Mouse (Mus musculus) heart, embryonic 15.5 days (tissue): ENCODE results near the gene Tubb3. TPM values are rescaled to one million over a fixed set of nuclear protein-coding genes. Genes with fewer than 3 reads are reported as not detected.
"Not testable (repeated sequence)": the region's sequence is repeated elsewhere in the genome, so short reads cannot be mapped to it uniquely, and the experiment has no call there.

Experiments used
- ATAC-seq: fragments of 200-750 bp; cut with Nextera tagmentation; replicated peaks from 2 replicates; pipeline ENCODE4 v1.8.0; 2017; ENCODE audit warnings: low read depth, moderate TSS enrichment; ENCODE audit not compliant: insufficient number of reproducible peaks, insufficient read depth, low FRiP score
- H3K27ac ChIP-seq: fragments of 300-500 bp; sonication (generic); 2 replicates; pipeline ENCODE4 v1.5.1; 2015; ENCODE audit warnings: mild to moderate bottlenecking, inconsistent platforms
- H3K27me3 ChIP-seq: fragments of 300-500 bp; sonication (generic); 2 replicates; pipeline ENCODE4 v1.6.1; 2015; ENCODE audit warnings: inconsistent platforms
- H3K36me3 ChIP-seq: fragments of 300-500 bp; sonication (generic); 2 replicates; pipeline ENCODE4 v1.6.1; 2015; ENCODE audit warnings: mild to moderate bottlenecking, inconsistent platforms
- H3K4me1 ChIP-seq: fragments of 300-500 bp; sonication (generic); replicated peaks from 2 replicates; pipeline ENCODE4 v1.6.1; 2015; ENCODE audit warnings: inconsistent platforms
- H3K4me2 ChIP-seq: fragments of 300-500 bp; sonication (generic); 2 replicates; pipeline ENCODE4 v1.6.1; 2015; ENCODE audit warnings: inconsistent platforms, mild to moderate bottlenecking, moderate library complexity
- H3K4me3 ChIP-seq: fragments of 300-500 bp; sonication (generic); 2 replicates; pipeline ENCODE4 v1.5.1; 2015; ENCODE audit warnings: mild to moderate bottlenecking, inconsistent platforms
- H3K9ac ChIP-seq: fragments of 300-500 bp; sonication (generic); 2 replicates; pipeline ENCODE4 v1.6.1; 2015; ENCODE audit warnings: mild to moderate bottlenecking, inconsistent platforms
- H3K9me3 ChIP-seq: fragments of 300-500 bp; sonication (generic); replicated peaks from 2 replicates; pipeline ENCODE4 v1.6.1; 2016; ENCODE audit warnings: inconsistent platforms
- WGBS: fragments of 180-500 bp; shearing (Covaris S2); methylation state at CpG from one replicate; pipeline ENCODE4 v1.1.7; 2015; ENCODE audit warnings: mixed read lengths; 5-methylcytosine and 5-hydroxymethylcytosine counted together
- polyA plus RNA-seq: library from polyadenylated mRNA; unstranded; fragments of >200 nt; fragmentation: Nextera tagmentation; extraction: Ambion mirVana; gene quantifications from 2 replicates; pipeline ENCODE4 v1.2.1, GENCODE M21; 2015

Gene Tubb3
- polyA plus RNA-seq, 1 experiment from 2014 or later = 2.1 TPM

DNA sequence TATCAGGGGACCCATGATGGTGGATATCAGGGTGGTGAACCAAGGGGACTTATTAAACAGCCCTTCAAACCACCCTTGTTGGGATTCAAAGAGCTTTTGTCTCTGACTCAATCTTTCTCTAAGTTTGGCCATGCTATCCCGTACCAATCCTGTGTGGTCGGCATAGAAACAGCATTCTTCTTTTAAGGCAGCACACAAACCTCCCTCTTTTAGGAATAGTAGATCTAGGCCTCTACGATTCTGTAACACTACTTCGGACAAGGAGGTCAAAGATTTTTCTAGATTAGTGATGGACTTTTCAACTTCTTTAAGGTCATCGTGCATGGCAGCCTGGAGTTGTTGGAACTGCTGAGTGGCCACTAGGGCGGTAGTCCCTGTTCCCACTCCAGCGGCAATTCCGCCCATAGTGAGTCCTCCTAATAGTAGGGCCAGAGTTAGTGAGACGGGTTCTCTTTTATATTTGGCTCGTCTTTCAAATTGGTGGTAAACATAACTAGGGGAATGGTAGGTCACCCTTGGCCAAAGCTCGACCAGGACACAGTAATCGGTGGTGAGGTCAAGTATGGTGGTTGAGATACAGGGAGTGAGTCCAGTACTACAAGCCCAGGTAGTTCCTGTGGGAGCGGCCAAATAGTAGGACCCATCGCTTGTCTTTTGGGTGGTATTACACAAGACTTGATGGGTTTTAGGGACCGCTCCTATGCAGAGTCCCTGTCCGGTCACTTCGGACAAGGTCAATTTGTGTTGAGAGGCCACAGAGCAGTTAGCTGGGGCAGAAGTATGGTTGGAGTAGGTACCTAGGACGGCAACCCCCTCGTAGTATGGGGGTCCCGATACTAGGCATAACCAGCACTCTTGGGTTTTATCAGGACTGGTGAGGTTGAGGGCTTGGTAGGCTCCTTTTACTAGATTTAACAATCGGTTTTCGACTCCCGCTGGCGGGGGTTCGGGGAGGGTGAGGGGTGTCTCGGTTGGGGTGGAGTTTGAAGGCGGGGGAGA lies 15.6 kb downstream of the Tubb3 start:
- Histone ChIP-seq H3K27me3 (no peaks in the 10 kb centered on the region; the same call in 1 of the 2 replicates), H3K9me3 (peaks cover 25% of the 10 kb centered on the region), H3K4me1 (peaks cover 4% of the 10 kb centered on the region; the same call in 1 of the 2 replicates), H3K36me3 (no peaks in the 10 kb centered on the region), H3K9ac (no peak overlapping the region), H3K4me2 (no peak overlapping the region), H3K27ac (no peak overlapping the region), H3K4me3 (no peak overlapping the region)
- 93% methylated on average over 27 of the region's 27 CpGs for WGBS
- ATAC-seq = no peak

GRCm38 (mm10) chr8:123427639-123428275 lies 16.5 kb downstream of the Tubb3 start:
- ATAC-seq = no peak
- peaks cover 25% of the 10 kb centered on the region for H3K9me3 ChIP-seq
- H3K4me2 ChIP-seq = no peak overlapping the region
- WGBS = 94% methylated on average over 24 of the region's 24 CpGs
- H3K4me1 ChIP-seq = no peaks in the 10 kb centered on the region
- no peak overlapping the region for H3K4me3 ChIP-seq
- no peak overlapping the region for H3K27ac ChIP-seq
- no peak overlapping the region for H3K9ac ChIP-seq
- no peaks in the 10 kb centered on the region; the same call in 1 of the 2 replicates for H3K27me3 ChIP-seq
- H3K36me3 ChIP-seq = no peaks in the 10 kb centered on the region

- no peaks in the 10 kb centered on the region for H3K4me1 ChIP-seq
- no peaks in the 10 kb centered on the region for H3K36me3 ChIP-seq
- WGBS = 94% methylated on average over 29 of the region's 29 CpGs
- H3K4me2 ChIP-seq = no peak overlapping the region
- no peak overlapping the region for H3K9ac ChIP-seq
- no peak for ATAC-seq
- H3K27me3 ChIP-seq = no peaks in the 10 kb centered on the region; the same call in 1 of the 2 replicates
- H3K9me3 ChIP-seq = peaks cover 25% of the 10 kb centered on the region
- H3K4me3 ChIP-seq = no peak overlapping the region
- no peak overlapping the region for H3K27ac ChIP-seq
These were observed 17.2 kb downstream of the Tubb3 start for GRCm38 (mm10) chr8:123428343-123428893.

DNA sequence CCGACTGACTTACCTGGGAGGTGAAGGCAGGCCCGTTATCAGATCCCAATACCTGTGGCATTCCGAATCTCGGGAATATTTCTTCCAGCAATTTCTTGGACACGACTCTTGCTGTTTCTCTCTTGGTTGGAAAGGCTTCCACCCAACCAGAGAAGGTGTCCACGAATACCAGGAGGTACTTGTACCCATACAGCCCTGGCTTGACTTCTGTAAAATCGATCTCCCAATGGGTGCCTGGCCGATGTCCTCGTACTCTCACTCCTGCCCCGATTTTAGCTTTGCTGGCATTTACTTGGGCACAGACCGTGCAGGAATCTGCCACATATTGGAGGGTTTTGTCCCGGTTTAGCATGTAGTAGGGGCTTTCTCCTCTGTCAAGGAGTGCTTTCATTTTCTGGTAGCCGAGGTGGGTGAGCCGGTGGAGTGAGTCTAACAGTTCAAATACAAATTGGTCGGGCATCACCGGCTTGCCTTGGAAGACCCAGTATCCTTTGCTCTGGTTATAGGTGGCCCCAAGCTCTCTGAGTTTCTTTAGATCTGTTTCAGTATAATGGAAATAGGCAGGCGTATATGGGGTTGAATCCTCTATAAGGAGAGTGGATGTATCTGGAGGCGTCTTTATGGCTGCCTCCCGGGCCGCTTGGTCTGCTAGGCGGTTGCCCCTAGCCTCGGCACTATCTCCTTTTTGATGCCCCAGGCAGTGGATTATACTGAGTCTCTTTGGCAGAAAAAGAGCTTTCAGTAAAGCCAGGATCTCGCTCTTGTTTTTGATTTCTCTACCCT lies 17.9 kb downstream of the Tubb3 start:
- H3K9me3 ChIP-seq = peaks cover 25% of the 10 kb centered on the region
- H3K9ac ChIP-seq = no peak overlapping the region
- no peak for ATAC-seq
- H3K4me3 ChIP-seq = no peak overlapping the region
- H3K4me2 ChIP-seq = no peak overlapping the region
- H3K4me1 ChIP-seq = no peaks in the 10 kb centered on the region
- H3K27me3 ChIP-seq = no peaks in the 10 kb centered on the region
- no peaks in the 10 kb centered on the region for H3K36me3 ChIP-seq
- WGBS = 89% methylated on average over 23 of the region's 23 CpGs
- H3K27ac ChIP-seq = no peak overlapping the region

DNA sequence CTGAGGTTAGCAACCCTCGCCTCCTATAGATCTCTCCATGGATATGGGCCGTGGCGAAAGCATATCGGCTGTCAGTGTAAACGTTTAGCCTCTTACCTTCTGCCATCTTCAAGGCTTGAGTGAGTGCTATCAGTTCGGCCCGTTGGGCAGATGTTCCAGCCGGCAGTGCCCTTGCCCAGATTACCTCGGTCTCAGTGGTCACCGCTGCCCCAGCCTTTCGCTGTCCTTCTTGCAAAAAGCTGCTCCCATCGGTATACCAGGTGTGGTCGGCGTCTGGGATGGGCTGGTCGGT lies 18.4 kb downstream of the Tubb3 start:
- not testable (repeated sequence) for H3K9ac ChIP-seq, H3K36me3 ChIP-seq, ATAC-seq, H3K4me2 ChIP-seq, H3K27me3 ChIP-seq, H3K27ac ChIP-seq, H3K4me1 ChIP-seq, H3K4me3 ChIP-seq
- 94% methylated on average over 15 of the region's 15 CpGs for WGBS
- H3K9me3 ChIP-seq = peaks cover 25% of the 10 kb centered on the region

- WGBS = 87% methylated on average over 8 of the region's 8 CpGs
- peaks cover 25% of the 10 kb centered on the region for H3K9me3 ChIP-seq
- ATAC-seq = not testable (repeated sequence)
These were observed 19.7 kb downstream of the Tubb3 start for GRCm38 (mm10) chr8:123430936-123431335.

DNA sequence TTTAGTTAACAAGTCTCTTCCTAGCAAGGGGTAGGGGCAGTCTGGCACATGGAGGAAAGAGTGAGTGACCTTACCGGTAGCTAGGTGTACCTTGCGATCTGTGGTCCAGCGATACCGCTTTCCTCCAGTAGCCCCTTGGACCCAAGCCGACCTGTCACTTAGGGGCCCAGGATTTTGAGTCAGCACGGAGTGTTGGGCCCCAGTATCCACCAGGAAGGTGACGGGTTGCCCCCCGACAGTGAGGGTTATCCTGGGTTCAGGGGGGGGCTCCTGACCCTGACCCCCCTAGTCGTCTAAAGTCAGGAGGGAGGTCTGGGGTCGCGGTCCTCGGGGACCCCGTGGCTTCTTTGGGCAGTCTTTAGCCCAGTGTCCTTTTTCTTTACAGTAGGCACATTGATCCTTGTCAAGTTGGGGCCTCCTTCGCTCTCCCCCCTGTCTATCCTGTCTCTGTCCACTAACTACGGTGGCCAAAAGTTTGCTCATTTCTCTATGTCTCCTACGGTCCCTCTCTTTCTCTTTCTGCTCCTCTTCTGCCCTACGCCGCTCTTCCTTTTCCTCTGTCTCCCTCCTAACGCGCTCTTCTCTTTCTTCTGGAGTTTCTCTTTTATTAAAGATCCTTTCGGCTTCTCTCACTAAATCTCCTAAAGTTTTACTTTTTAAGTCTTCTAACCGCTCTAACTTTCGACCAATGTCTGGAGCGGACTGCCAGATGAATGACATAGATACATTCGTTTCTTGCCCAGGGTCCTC lies 20.6 kb downstream of the Tubb3 start:
- H3K4me2 ChIP-seq = no peak overlapping the region
- H3K27me3 ChIP-seq = no peaks in the 10 kb centered on the region
- no peak for ATAC-seq
- no peak overlapping the region for H3K4me3 ChIP-seq
- no peaks in the 10 kb centered on the region for H3K36me3 ChIP-seq
- H3K4me1 ChIP-seq = no peaks in the 10 kb centered on the region
- H3K9ac ChIP-seq = no peak overlapping the region
- 93% methylated on average over 25 of the region's 25 CpGs for WGBS
- H3K9me3 ChIP-seq = peaks cover 25% of the 10 kb centered on the region
- no peak overlapping the region for H3K27ac ChIP-seq

More at GRCm38 (mm10) chr8:123430936-123431335, 19.7 kb downstream of the Tubb3 start:
- not testable (repeated sequence) for H3K36me3 ChIP-seq, H3K4me2 ChIP-seq, H3K27ac ChIP-seq, H3K9ac ChIP-seq, H3K4me1 ChIP-seq, H3K4me3 ChIP-seq, H3K27me3 ChIP-seq

- Histone ChIP-seq H3K27me3 (no peaks in the 10 kb centered on the region), H3K9me3 (peaks cover 19% of the 10 kb centered on the region), H3K4me1 (no peaks in the 10 kb centered on the region), H3K27ac (no peak overlapping the region), H3K4me2 (no peak overlapping the region), H3K36me3 (no peaks in the 10 kb centered on the region), H3K9ac (no peak overlapping the region), H3K4me3 (no peak overlapping the region)
- no peak for ATAC-seq
- 92% methylated on average over 16 of the region's 16 CpGs for WGBS
These were observed 21.2 kb downstream of the Tubb3 start for GRCm38 (mm10) chr8:123432381-123432780.

DNA sequence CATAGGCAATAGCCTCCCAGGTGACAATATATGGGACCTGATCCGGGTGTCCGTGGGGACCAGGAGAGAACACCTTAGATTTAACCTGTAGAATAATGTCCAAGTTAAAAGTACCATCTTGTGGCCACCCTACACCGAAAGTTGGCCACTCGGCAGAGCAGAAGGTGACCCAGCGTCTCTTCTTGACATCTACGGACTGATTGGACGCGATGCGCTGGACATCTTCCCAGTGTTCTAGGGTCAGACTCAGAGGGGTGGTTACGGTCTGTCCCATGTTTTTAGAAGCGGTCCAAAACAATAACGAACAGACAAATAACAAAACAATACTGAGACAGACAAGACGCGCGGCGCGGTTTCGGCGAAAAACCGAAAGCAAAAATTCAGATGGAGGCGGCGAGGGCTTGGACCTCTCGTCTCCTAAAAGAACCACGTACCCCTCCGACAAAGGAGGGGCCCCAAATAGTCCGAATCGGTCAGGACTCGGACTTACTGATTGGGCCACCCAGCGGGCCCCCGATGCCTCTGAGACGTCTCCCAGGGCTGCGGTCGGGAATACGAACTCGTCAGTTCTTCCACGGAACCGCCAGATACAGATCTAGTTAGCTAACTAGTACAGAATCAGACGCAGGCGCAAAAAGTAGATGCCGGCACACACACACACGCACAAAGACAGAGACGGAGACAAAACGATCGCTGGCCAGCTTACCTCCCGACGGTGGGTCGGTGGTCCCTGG lies 22.2 kb downstream of the Tubb3 start:
- not testable (repeated sequence) for H3K4me3 ChIP-seq, H3K27me3 ChIP-seq, H3K4me2 ChIP-seq, H3K4me1 ChIP-seq, H3K9me3 ChIP-seq, H3K9ac ChIP-seq, ATAC-seq, H3K36me3 ChIP-seq, H3K27ac ChIP-seq
- WGBS = 96% methylated on average over 47 of the region's 47 CpGs

- ATAC-seq = no peak
- Histone ChIP-seq H3K27me3 (no peaks in the 10 kb centered on the region), H3K9me3 (no peaks in the 10 kb centered on the region), H3K27ac (no peak overlapping the region), H3K4me3 (no peak overlapping the region), H3K9ac (no peak overlapping the region), H3K4me1 (peaks cover 24% of the 10 kb centered on the region), H3K4me2 (no peak overlapping the region), H3K36me3 (no peaks in the 10 kb centered on the region)
- 75% methylated on average over 2 of the region's 2 CpGs for WGBS
These were observed 30.6 kb downstream of the Tubb3 start for GRCm38 (mm10) chr8:123441788-123442187.
